Mouse (Mus musculus) midbrain, embryonic 11.5 days (tissue): ENCODE results near the gene Fndc7. TPM values are rescaled to one million over a fixed set of nuclear protein-coding genes. Genes with fewer than 3 reads are reported as not detected.

Experiments
- ATAC-seq: fragments of 200-750 bp; cut with Nextera tagmentation; 2 replicates; pipeline ENCODE4 v1.8.0; 2017; ENCODE audit warnings: moderate TSS enrichment, moderate library complexity; ENCODE audit not compliant: low FRiP score
- DNase-seq: peaks from one replicate; pipeline ENCODE4 v3.0.0; 2015; ENCODE audit warnings: low spot score; ENCODE audit errors: missing footprints
- H3K27ac ChIP-seq: fragments of 300-500 bp; sonication (generic); 2 replicates; pipeline ENCODE4 v1.5.1; 2014; ENCODE audit warnings: low read depth, low read length
- H3K27me3 ChIP-seq: fragments of 300-500 bp; sonication (generic); 2 replicates; pipeline ENCODE4 v1.6.1; 2014; ENCODE audit warnings: mild to moderate bottlenecking, low read length, moderate library complexity, mixed read lengths; ENCODE audit not compliant: control insufficient read depth, insufficient read depth
- H3K36me3 ChIP-seq: fragments of 300-500 bp; sonication (generic); 2 replicates; pipeline ENCODE4 v1.6.1; 2014; ENCODE audit warnings: mild to moderate bottlenecking, low read length, moderate library complexity, mixed read lengths; ENCODE audit not compliant: control insufficient read depth, insufficient read depth
- H3K4me1 ChIP-seq: fragments of 300-500 bp; sonication (generic); 2 replicates; pipeline ENCODE4 v1.6.1; 2014; ENCODE audit warnings: low read length; ENCODE audit not compliant: control insufficient read depth, insufficient read depth
- H3K4me2 ChIP-seq: fragments of 300-500 bp; sonication (generic); 2 replicates; pipeline ENCODE4 v1.6.1; 2014; ENCODE audit warnings: mild to moderate bottlenecking, moderate library complexity
- H3K4me3 ChIP-seq: fragments of 300-500 bp; sonication (generic); 2 replicates; pipeline ENCODE4 v1.5.1; 2014; ENCODE audit warnings: low read depth, low read length
- H3K9ac ChIP-seq: fragments of 300-500 bp; sonication (generic); 2 replicates; pipeline ENCODE4 v1.6.1; 2014; ENCODE audit warnings: low read length
- H3K9me3 ChIP-seq: fragments of 300-500 bp; sonication (generic); 2 replicates; pipeline ENCODE4 v1.6.1; 2016; ENCODE audit warnings: low read length; ENCODE audit not compliant: control insufficient read depth
- WGBS: fragments of 180-500 bp; shearing (Covaris S2); extraction: QIAGEN DNeasy Blood & Tissue Kit; methylation state at CpG from one replicate; pipeline ENCODE4 v1.1.7; 2014; 5-methylcytosine and 5-hydroxymethylcytosine counted together
- polyA plus RNA-seq: library from polyadenylated mRNA; unstranded; fragments of >200 nt; fragmentation: Nextera tagmentation; extraction: Ambion mirVana; gene quantifications from 2 replicates; pipeline ENCODE4 v1.2.1, GENCODE M21; 2014

The Fndc7 gene
- polyA plus RNA-seq, 1 experiment from 2014 or later = not detected

GRCm38 (mm10) chr3:108851996-108852697, 37.7 kb downstream of the Fndc7 start:
- H3K27ac ChIP-seq = no peak overlapping the region
- peaks cover 2% of the 10 kb centered on the region; the same call in 1 of the 2 replicates for H3K4me1 ChIP-seq
- H3K36me3 ChIP-seq = no peaks in the 10 kb centered on the region
- no peaks in the 10 kb centered on the region for H3K9me3 ChIP-seq
- 60% methylated on average over 6 of the region's 6 CpGs for WGBS
- H3K27me3 ChIP-seq = no peaks in the 10 kb centered on the region
- DNase-seq (peak; percentile 65), ATAC-seq (no peak)
- H3K4me2 ChIP-seq = no peak overlapping the region
- H3K9ac ChIP-seq = no peak overlapping the region
- H3K4me3 ChIP-seq = no peak overlapping the region

- no peak overlapping the region for H3K9ac ChIP-seq
- DNase-seq (no peak), ATAC-seq (no peak)
- no peak overlapping the region for H3K4me3 ChIP-seq
- H3K27ac ChIP-seq = no peak overlapping the region
- H3K27me3 ChIP-seq = no peaks in the 10 kb centered on the region
- H3K36me3 ChIP-seq = no peaks in the 10 kb centered on the region
- peaks cover 2% of the 10 kb centered on the region; the same call in 1 of the 2 replicates for H3K4me1 ChIP-seq
- no peaks in the 10 kb centered on the region for H3K9me3 ChIP-seq
- no peak overlapping the region for H3K4me2 ChIP-seq
- 81% methylated on average over 3 of the region's 3 CpGs for WGBS
Measured at GRCm38 (mm10) chr3:108851554-108851953, 38.3 kb downstream of the Fndc7 start.

GRCm38 (mm10) chr3:108851075-108851474, 38.7 kb downstream of the Fndc7 start:
- H3K27me3 ChIP-seq = no peaks in the 10 kb centered on the region
- H3K36me3 ChIP-seq = no peaks in the 10 kb centered on the region
- H3K4me2 ChIP-seq = no peak overlapping the region
- no peak overlapping the region for H3K4me3 ChIP-seq
- no peaks in the 10 kb centered on the region for H3K9me3 ChIP-seq
- DNase-seq (peak; percentile 14), ATAC-seq (no peak)
- 96% methylated on average over 2 of the region's 2 CpGs for whole genome bisulfite sequencing
- H3K27ac ChIP-seq = no peak overlapping the region
- peaks cover under 1% of the 10 kb centered on the region; the same call in 1 of the 2 replicates for H3K4me1 ChIP-seq
- H3K9ac ChIP-seq = no peak overlapping the region

GRCm38 (mm10) chr3:108850506-108850905, 39.3 kb downstream of the Fndc7 start:
- Histone ChIP-seq H3K36me3 (no peaks in the 10 kb centered on the region), H3K9me3 (no peaks in the 10 kb centered on the region), H3K9ac (no peak overlapping the region), H3K27ac (no peak overlapping the region), H3K27me3 (no peaks in the 10 kb centered on the region), H3K4me3 (no peak overlapping the region), H3K4me2 (no peak overlapping the region), H3K4me1 (no peaks in the 10 kb centered on the region; the same call in 1 of the 2 replicates)
- ATAC-seq = no peak
- WGBS = 79% methylated on average over 3 of the region's 3 CpGs
- DNase-seq = no peak

GRCm38 (mm10) chr3:108846616-108847015, 43.2 kb downstream of the Fndc7 start:
- H3K4me2 ChIP-seq = no peak overlapping the region
- H3K27me3 ChIP-seq = no peaks in the 10 kb centered on the region
- H3K9me3 ChIP-seq = no peaks in the 10 kb centered on the region
- H3K9ac ChIP-seq = no peak overlapping the region
- H3K4me3 ChIP-seq = no peak overlapping the region
- no peak overlapping the region for H3K27ac ChIP-seq
- no peaks in the 10 kb centered on the region for H3K4me1 ChIP-seq
- DNase-seq = no peak
- H3K36me3 ChIP-seq = no peaks in the 10 kb centered on the region
- no peak for ATAC-seq
- 71% methylated on average over 3 of the region's 3 CpGs for WGBS

GRCm38 (mm10) chr3:108844521-108844920, 45.3 kb downstream of the Fndc7 start:
- no peak for ATAC-seq
- no peak overlapping the region for H3K4me3 ChIP-seq
- DNase-seq = peak; percentile 41
- no peaks in the 10 kb centered on the region for H3K27me3 ChIP-seq
- no peak overlapping the region for H3K9ac ChIP-seq
- peaks cover under 1% of the 10 kb centered on the region; the same call in 1 of the 2 replicates for H3K4me1 ChIP-seq
- H3K4me2 ChIP-seq = no peak overlapping the region
- H3K27ac ChIP-seq = no peak overlapping the region
- no peaks in the 10 kb centered on the region for H3K9me3 ChIP-seq
- no peaks in the 10 kb centered on the region for H3K36me3 ChIP-seq
- WGBS = 87% methylated on average over 5 of the region's 5 CpGs

GRCm38 (mm10) chr3:108844026-108844425, 45.8 kb downstream of the Fndc7 start:
- ATAC-seq (no peak), DNase-seq (no peak)
- Histone ChIP-seq H3K9me3 (no peaks in the 10 kb centered on the region), H3K27me3 (no peaks in the 10 kb centered on the region), H3K36me3 (no peaks in the 10 kb centered on the region), H3K4me3 (no peak overlapping the region), H3K27ac (no peak overlapping the region), H3K9ac (no peak overlapping the region), H3K4me1 (peaks cover 5% of the 10 kb centered on the region; the same call in 1 of the 2 replicates), H3K4me2 (no peak overlapping the region)
- WGBS = 90% methylated on average over 6 of the region's 6 CpGs

GRCm38 (mm10) chr3:108840716-108841054, 49.1 kb downstream of the Fndc7 start:
- peak; percentile 60 for ATAC-seq

GRCm38 (mm10) chr3:108840000-108840715, 49.6 kb downstream of the Fndc7 start, which contains the start of gene Stxbp3:
Stxbp3 (minus strand) TSS chr3:108840526.
- WGBS = 2% methylated on average over 52 of the region's 56 CpGs
- peak within 1 kb of the TSS; percentile 70 for H3K4me2 ChIP-seq
- DNase-seq = peak; percentile 100

More at GRCm38 (mm10) chr3:108840716-108841054, 49.1 kb downstream of the Fndc7 start:
- Histone ChIP-seq H3K27me3 (no peaks in the 10 kb centered on the region), H3K36me3 (no peaks in the 10 kb centered on the region), H3K4me3 (peak overlapping the region; percentile 55; the same call in 1 of the 2 replicates), H3K27ac (no peak overlapping the region), H3K9me3 (no peaks in the 10 kb centered on the region), H3K4me1 (peaks cover 9% of the 10 kb centered on the region; the same call in 1 of the 2 replicates), H3K9ac (no peak overlapping the region), H3K4me2 (peak overlapping the region; percentile 70; the same call in 1 of the 2 replicates)
- no peak for DNase-seq
- 58% methylated on average over 4 of the region's 4 CpGs for WGBS

More at GRCm38 (mm10) chr3:108840000-108840715, 49.6 kb downstream of the Fndc7 start, which contains the start of gene Stxbp3:
- peak; percentile 97 for ATAC-seq
- peaks cover 9% of the 10 kb centered on the region; the same call in 1 of the 2 replicates for H3K4me1 ChIP-seq
- no peaks in the 10 kb centered on the region for H3K27me3 ChIP-seq
- H3K9me3 ChIP-seq = no peaks in the 10 kb centered on the region
- H3K9ac ChIP-seq = peak within 1 kb of the TSS; percentile 65
- H3K27ac ChIP-seq = no peak within 1 kb of the TSS
- H3K4me3 ChIP-seq = peak within 1 kb of the TSS; percentile 55
- H3K36me3 ChIP-seq = no peaks in the 10 kb centered on the region
